Mouse (Mus musculus) forebrain, embryonic 12.5 days (tissue): ENCODE data around the gene Fam227a. TPM values are rescaled to one million over a fixed set of nuclear protein-coding genes. Genes with fewer than 3 reads are reported as not detected.

Source experiments
- ATAC-seq: fragments of 200-750 bp; cut with Nextera tagmentation; 2 replicates; pipeline ENCODE4 v1.8.0; 2017; ENCODE audit warnings: moderate TSS enrichment; ENCODE audit not compliant: low FRiP score
- H3K27ac ChIP-seq: fragments of 300-500 bp; sonication (generic); 2 replicates; pipeline ENCODE4 v1.5.1; 2016; ENCODE audit warnings: mild to moderate bottlenecking
- H3K27me3 ChIP-seq: fragments of 300-500 bp; sonication (generic); 2 replicates; pipeline ENCODE4 v1.6.1; 2016; ENCODE audit warnings: mild to moderate bottlenecking
- H3K36me3 ChIP-seq: fragments of 300-500 bp; sonication (generic); replicated peaks from 2 replicates; pipeline ENCODE4 v1.6.1; 2016; ENCODE audit warnings: mild to moderate bottlenecking
- H3K4me1 ChIP-seq: fragments of 300-500 bp; sonication (generic); 2 replicates; pipeline ENCODE4 v1.6.1; 2016
- H3K4me2 ChIP-seq: fragments of 300-500 bp; sonication (generic); 2 replicates; pipeline ENCODE4 v1.6.1; 2016; ENCODE audit warnings: mild to moderate bottlenecking, moderate library complexity
- H3K4me3 ChIP-seq: fragments of 300-500 bp; sonication (generic); replicated peaks from 2 replicates; pipeline ENCODE4 v1.5.1; 2016; ENCODE audit warnings: mild to moderate bottlenecking
- H3K9ac ChIP-seq: fragments of 300-500 bp; sonication (generic); 2 replicates; pipeline ENCODE4 v1.6.1; 2016; ENCODE audit warnings: mild to moderate bottlenecking
- H3K9me3 ChIP-seq: fragments of 300-500 bp; sonication (generic); 2 replicates; pipeline ENCODE4 v1.6.1; 2016
- whole genome bisulfite sequencing: fragments of 180-500 bp; shearing (Covaris S2); methylation state at CpG from one replicate; pipeline ENCODE4 v1.1.7; 2016; 5-methylcytosine and 5-hydroxymethylcytosine counted together
- polyA plus RNA-seq: library from polyadenylated mRNA; unstranded; fragments of >200 nt; fragmentation: Nextera tagmentation; extraction: Ambion mirVana; gene quantifications from 2 replicates; pipeline ENCODE4 v1.2.1, GENCODE M21; 2016

Gene Fam227a
- polyA plus RNA-seq = 5.1 and 5.4 TPM in 2 replicates

DNA sequence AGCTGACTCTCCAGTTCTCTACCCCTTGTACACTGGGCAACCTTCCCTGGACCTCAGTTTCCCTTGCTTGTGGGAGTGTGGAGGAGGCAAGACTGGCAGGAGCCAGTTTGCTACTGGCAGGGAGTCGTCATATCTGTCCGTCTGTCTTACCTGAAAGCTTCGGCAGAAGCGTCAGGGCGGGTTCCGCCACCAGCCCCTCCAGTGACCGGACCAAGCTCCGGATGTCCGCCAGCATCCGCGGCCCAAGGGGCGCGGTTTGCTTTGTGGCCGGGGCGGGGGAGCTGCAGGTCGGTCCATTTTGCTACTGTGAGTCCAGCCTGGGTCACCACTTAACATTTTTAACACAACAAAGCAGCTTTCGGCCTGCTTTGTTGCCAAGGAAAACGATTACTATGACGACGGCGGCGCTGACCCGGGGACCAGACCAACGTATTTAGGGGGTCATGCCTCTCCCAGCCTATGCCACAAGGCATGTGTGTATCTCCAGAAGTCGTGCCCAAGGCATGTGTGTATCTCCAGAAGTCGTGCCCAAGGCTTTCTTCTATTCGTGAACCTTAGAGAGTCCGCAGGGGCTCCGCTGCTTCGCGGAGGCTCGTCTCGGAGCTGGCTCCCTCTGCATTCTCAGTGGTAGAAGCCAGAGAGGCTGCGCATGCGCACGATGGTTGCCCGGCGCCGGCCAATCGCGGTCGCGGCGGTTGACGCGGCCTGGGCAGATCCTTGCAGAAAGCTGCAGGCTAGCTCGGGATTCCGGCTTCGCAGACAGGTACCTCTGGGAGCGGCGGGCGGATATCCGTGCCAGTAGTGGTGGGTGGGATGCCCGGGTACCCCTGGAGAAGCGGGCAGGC is at the start of gene Fam227a, which contains the start of gene Cby1:
Fam227a (minus strand) TSS at position 426 of the 845 bp plus-strand sequence.
Cby1 (plus strand) TSS at position 669 of the 845 bp plus-strand sequence.
- peak; percentile 88 for ATAC-seq
- WGBS = under 1% methylated on average over 55 of the region's 55 CpGs
- Histone ChIP-seq H3K9ac (peak within 1 kb of the TSS; percentile 89), H3K4me2 (peak within 1 kb of the TSS; percentile 80), H3K9me3 (no peaks in the 10 kb centered on the region), H3K4me3 (peak within 1 kb of the TSS; percentile 78), H3K27ac (peak within 1 kb of the TSS; percentile 96), H3K27me3 (no peaks in the 10 kb centered on the region), H3K4me1 (peaks cover 12% of the 10 kb centered on the region), H3K36me3 (peaks cover 9% of the 10 kb centered on the region; the same call in 1 of the 2 replicates)

DNA sequence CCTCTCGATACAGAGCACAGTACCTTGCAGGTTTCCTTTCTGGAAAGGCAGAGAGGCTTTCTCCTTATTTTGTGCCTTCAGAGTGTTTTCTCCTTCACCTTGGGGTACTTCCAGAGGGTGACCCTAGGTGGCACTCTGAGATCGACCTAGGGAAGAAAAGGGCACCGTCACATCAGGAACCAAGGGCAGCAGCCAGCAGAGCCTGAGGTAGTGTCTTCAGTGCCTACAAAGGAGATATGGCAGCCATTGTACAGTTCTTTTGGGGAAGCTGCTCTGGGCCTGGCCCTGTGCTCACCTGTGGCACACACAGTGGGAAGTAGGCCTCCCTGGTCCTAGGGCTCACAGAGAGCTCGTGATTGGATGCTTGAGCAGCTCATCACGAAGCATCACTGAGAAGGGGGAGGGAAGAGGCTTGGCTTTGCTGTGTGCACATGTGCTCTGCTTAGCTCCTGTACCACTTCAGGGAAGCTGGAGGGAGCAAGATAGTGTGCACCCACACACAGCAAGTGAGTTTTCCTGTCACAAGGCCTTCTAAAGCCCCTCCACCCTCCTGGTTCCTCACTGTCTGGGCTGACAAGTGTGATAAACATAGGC is 49.6 kb upstream of the Fam227a start:
- Histone ChIP-seq H3K4me1 (no peaks in the 10 kb centered on the region), H3K27ac (no peak overlapping the region), H3K4me2 (no peak overlapping the region), H3K9me3 (no peaks in the 10 kb centered on the region), H3K4me3 (no peak overlapping the region), H3K9ac (no peak overlapping the region), H3K36me3 (peaks cover 60% of the 10 kb centered on the region), H3K27me3 (no peaks in the 10 kb centered on the region)
- WGBS = 91% methylated on average over 5 of the region's 5 CpGs
- no peak for ATAC-seq

DNA sequence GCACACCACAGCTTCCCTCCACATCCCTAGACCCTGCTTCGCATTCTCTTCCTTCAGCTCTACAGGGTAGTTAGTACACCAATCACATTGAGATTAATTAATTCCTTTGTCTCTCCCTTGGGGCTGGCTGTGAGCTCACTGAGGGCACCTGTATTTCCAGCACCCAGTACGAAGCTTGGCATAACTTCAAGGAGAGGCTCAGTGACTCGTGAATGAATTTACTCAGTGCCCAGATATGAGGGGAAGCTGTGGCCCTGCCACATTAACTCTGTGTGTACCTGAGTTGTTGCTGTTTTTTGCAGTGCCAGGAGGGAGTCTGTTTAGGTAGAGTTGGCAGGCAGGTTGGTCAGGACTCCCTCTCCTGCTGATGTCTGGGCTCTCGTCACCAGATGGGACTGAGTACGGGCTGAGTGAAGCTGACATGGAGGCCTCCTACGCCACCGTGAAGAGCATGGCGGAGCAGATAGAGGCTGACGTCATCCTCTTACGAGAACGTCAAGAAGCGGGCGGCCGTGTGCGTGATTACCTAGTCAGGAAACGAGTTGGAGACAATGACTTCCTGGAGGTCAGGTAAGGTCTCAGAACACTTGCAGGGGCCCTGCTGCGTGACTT is 48.0 kb upstream of the Fam227a start:
- H3K36me3 ChIP-seq = peaks cover 44% of the 10 kb centered on the region

DNA sequence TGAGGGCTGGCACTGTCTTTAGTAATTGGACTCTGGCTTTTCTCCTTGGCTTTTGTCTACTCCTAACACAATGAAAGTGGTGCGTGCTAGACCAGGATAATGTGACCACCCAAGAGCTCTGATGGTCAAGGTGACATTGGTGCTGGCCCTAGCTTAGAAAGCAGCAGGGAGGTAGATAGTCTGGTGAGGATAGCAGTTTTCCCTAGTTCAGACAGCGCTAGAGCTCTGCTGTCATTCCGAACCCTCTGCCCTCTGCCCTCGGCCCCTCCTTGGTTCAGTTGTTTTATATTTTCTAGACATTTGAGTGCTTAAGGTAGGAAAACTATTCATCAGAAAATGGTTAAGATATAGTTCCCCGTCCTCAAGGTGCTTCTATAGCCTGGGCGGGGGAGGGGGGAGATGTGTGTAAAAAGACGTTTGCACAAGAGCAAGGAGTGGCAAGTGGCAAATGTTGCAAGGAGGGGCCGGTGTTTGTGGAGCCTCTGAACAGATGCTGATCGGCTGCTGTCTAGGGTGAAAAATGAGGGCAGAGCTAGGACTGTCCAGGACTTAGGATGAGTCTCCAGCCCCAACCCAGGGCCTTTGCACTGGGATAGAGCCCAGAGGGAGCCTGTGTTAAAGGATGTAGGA is 38.9 kb upstream of the Fam227a start:
- H3K4me3 ChIP-seq = no peak overlapping the region
- peaks cover 26% of the 10 kb centered on the region for H3K36me3 ChIP-seq
- no peaks in the 10 kb centered on the region for H3K27me3 ChIP-seq
- H3K9me3 ChIP-seq = no peaks in the 10 kb centered on the region
- H3K9ac ChIP-seq = no peak overlapping the region
- peaks cover 25% of the 10 kb centered on the region for H3K4me1 ChIP-seq
- no peak overlapping the region for H3K4me2 ChIP-seq
- WGBS = 82% methylated on average over 9 of the region's 9 CpGs
- peak overlapping the region; percentile 73 for H3K27ac ChIP-seq
- no peak for ATAC-seq

More for the DNA sequence above, 48.0 kb upstream of the Fam227a start:
- WGBS = 89% methylated on average over 17 of the region's 17 CpGs
- Histone ChIP-seq H3K9me3 (no peaks in the 10 kb centered on the region), H3K4me2 (no peak overlapping the region), H3K27ac (no peak overlapping the region), H3K4me3 (no peak overlapping the region), H3K4me1 (no peaks in the 10 kb centered on the region), H3K27me3 (no peaks in the 10 kb centered on the region), H3K9ac (no peak overlapping the region)
- no peak for ATAC-seq

DNA sequence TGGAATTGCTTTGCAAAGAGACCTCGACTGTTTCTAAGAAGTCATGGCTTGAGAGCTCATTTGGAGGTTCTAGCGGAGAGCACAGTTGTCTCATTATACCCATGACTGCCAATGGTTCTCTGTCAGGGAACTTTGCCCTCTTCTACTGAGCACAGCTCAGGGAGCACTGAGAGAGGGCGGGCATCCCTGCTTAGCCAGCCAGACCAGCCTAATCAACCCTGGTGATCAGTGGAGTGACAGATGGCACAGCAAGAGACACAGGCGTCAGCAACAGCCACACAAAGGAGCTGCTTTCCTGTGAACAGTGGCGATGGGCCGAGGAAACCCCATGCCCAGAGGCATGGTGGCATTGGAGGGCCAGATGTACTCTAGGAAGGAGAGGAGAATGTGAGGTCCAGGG is 38.3 kb upstream of the Fam227a start:
- H3K36me3 ChIP-seq = peaks cover 26% of the 10 kb centered on the region
- no peak overlapping the region for H3K4me2 ChIP-seq
- no peak overlapping the region for H3K4me3 ChIP-seq
- H3K4me1 ChIP-seq = peaks cover 32% of the 10 kb centered on the region
- H3K27me3 ChIP-seq = no peaks in the 10 kb centered on the region
- peak; percentile 33; the same call in 1 of the 2 replicates for ATAC-seq
- no peak overlapping the region for H3K9ac ChIP-seq
- no peaks in the 10 kb centered on the region for H3K9me3 ChIP-seq
- WGBS = 73% methylated on average over 6 of the region's 6 CpGs
- H3K27ac ChIP-seq = peak overlapping the region; percentile 73

DNA sequence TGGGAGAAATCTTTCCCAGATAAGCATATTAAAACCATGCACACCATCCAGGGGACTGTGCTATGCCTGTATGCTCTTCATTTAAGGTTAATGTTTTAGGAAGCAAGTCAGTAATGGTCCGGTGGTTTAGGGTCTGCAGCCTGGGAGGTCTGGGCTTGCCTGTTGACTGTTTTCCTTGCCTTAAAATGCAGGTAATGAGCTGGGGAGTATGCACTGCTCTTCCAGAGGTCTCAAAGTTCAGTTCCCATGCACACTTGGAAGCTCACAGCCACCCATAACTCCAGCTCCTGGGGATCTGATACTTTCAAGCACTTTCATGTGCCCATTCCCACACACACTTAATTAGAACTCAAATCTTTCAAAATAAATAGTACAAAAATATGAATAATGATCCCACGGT is 37.8 kb upstream of the Fam227a start:
- Histone ChIP-seq H3K4me1 (peaks cover 37% of the 10 kb centered on the region), H3K9ac (no peak overlapping the region), H3K9me3 (no peaks in the 10 kb centered on the region), H3K36me3 (peaks cover 26% of the 10 kb centered on the region), H3K27ac (peak overlapping the region; percentile 73), H3K4me3 (no peak overlapping the region), H3K27me3 (no peaks in the 10 kb centered on the region), H3K4me2 (no peak overlapping the region)
- WGBS = 92% methylated on average over 2 of the region's 2 CpGs
- ATAC-seq = no peak

DNA sequence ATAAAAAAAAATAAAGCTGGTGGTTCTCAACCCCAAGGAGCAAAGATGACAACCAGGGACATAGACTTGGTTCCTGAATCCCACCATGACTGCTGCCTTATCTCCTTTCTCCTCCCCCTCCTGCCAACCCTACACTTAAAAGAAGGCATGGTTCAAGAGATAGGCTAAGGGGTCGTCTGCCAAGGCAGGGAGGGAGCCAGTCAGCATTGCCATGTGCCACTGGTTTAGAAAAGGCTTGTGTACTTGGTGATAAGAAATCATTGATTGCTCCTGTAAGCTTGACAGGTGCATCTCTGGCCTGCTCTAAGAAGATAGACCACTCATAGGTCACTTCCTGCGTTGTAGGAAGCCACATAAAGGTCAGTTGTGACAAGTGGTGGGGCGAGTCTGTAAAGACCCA is 36.8 kb upstream of the Fam227a start:
- H3K27ac ChIP-seq = no peak overlapping the region

DNA sequence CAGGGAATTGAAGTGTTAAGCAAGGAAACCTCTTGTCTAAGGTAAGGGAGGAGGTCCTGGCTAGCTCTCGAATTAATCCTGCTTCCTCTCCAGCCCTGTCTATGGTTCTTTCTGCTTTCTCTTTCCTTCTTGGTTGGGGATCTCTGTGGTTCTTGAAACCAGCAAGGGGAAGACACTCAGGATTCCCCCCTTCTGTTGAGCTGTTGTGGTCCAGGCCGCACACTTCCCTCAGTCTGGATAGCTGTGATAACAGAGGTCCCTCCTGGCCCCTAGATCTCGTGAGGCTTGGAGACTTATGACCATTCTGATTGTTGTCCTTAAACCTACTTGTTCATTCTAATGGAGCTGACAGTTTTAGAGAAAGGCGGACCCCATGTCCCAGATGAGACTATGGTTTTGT is 35.8 kb upstream of the Fam227a start:
- Histone ChIP-seq H3K4me1 (peaks cover 46% of the 10 kb centered on the region), H3K4me2 (no peak overlapping the region), H3K9ac (no peak overlapping the region), H3K27me3 (no peaks in the 10 kb centered on the region), H3K9me3 (no peaks in the 10 kb centered on the region), H3K27ac (no peak overlapping the region), H3K36me3 (peaks cover 25% of the 10 kb centered on the region), H3K4me3 (no peak overlapping the region)
- no peak for ATAC-seq
- WGBS = 93% methylated on average over 4 of the region's 4 CpGs

More for the DNA sequence above, 36.8 kb upstream of the Fam227a start:
- H3K4me3 ChIP-seq = no peak overlapping the region
- no peaks in the 10 kb centered on the region for H3K27me3 ChIP-seq
- peaks cover 26% of the 10 kb centered on the region for H3K36me3 ChIP-seq
- H3K9ac ChIP-seq = no peak overlapping the region
- no peaks in the 10 kb centered on the region for H3K9me3 ChIP-seq
- no peak for ATAC-seq
- H3K4me1 ChIP-seq = peaks cover 40% of the 10 kb centered on the region
- H3K4me2 ChIP-seq = no peak overlapping the region
- WGBS = 84% methylated on average over 3 of the region's 3 CpGs

DNA sequence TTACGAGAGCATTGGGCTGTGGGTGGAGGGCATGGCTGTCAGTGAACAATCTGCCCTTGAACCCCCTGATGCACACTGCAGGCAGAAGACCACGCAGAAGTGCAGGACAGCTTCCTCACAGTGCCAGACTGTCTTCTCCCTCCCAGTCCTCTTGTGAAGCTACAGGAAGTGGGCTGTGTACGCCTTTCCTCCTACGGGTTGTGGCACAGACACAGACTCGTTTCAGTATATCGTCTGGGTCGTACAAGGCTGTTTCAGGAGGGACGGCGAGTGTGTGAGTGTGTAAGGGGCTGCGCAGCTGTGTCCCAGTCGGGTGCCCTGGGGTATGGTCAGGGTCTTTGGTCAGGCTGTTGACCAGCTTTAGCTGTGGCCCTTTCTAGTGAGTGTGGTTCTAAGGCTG is 35.0 kb upstream of the Fam227a start:
- no peak overlapping the region for H3K27ac ChIP-seq
- H3K27me3 ChIP-seq = no peaks in the 10 kb centered on the region
- no peaks in the 10 kb centered on the region for H3K9me3 ChIP-seq
- 90% methylated on average over 11 of the region's 11 CpGs for WGBS
- peaks cover 19% of the 10 kb centered on the region for H3K36me3 ChIP-seq
- ATAC-seq = no peak
- no peak overlapping the region for H3K9ac ChIP-seq
- no peak overlapping the region for H3K4me2 ChIP-seq
- no peak overlapping the region for H3K4me3 ChIP-seq
- peaks cover 48% of the 10 kb centered on the region for H3K4me1 ChIP-seq

DNA sequence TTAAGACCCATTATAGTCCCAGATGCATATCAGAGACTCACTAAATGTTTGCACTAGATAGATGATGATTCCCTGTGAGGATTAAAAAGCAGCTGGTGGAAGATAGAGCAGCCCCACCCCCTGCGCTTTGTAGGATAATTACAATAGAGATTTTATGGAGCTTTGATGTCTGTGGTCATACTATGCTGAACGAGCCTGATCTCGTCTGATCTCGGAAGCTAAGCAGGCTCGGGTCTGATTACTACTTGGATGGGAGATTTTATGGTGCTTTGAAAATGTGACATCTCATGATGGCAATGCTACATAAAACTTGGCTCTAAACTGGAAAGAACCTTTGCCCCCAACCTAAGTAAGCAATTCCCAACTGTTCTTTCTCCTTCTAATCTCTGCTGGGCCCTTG is 33.6 kb upstream of the Fam227a start:
- Histone ChIP-seq H3K27me3 (no peaks in the 10 kb centered on the region), H3K27ac (no peak overlapping the region), H3K4me3 (0 out of 2 replicates have a peak overlapping the region, but pooled peaks have one; percentile 91), H3K4me2 (peak overlapping the region; percentile 98), H3K9ac (no peak overlapping the region), H3K4me1 (peaks cover 47% of the 10 kb centered on the region), H3K9me3 (no peaks in the 10 kb centered on the region), H3K36me3 (peaks cover 19% of the 10 kb centered on the region)
- WGBS = 79% methylated on average over 5 of the region's 5 CpGs
- ATAC-seq = no peak

DNA sequence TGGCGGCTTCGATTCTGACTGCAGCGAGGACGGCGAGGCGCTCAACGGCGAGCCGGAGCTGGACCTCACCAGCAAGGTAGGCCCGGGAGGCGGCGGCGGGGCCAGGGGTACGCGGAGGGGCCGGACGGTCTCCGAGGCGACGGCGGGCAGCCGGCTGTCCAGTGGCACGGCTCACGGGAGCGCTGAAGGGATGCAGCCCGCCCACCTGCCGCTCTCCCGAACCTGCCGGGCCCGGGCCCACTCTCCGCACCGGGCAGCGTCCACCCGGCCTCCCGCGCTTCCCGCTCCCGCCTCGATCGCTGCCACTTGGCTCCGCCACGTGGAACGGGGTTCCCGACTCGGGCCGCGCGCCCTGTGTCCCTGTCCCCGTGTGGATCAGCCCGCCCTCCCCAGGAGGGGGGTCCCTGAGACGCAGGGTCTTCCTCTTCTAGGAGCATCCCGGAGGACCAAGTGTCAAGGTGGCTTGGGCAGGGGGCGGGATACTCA is 32.3 kb upstream of the Fam227a start:
- ATAC-seq = peak; percentile 31
- Histone ChIP-seq H3K4me1 (peaks cover 46% of the 10 kb centered on the region), H3K4me2 (peak overlapping the region; percentile 98)

More for the DNA sequence above, 32.3 kb upstream of the Fam227a start:
- Histone ChIP-seq H3K9ac (peak overlapping the region; percentile 93), H3K27me3 (no peaks in the 10 kb centered on the region), H3K4me3 (peak overlapping the region; percentile 91), H3K27ac (peak overlapping the region; percentile 93), H3K9me3 (no peaks in the 10 kb centered on the region), H3K36me3 (peaks cover 15% of the 10 kb centered on the region)
- under 1% methylated on average over 46 of the region's 53 CpGs for WGBS
